Mouse (Mus musculus) kidney, adult 2 months (tissue): Measurements from ENCODE around the gene Myrf.

Source experiments
- CTCF ChIP-seq: fragments of 200-500 bp; conservative IDR thresholded peaks from 2 replicates; pipeline ENCODE4 v1.5.1; 2011; ENCODE audit warnings: low read depth, mild to moderate bottlenecking, control low read depth, low read length, moderate library complexity, mixed read lengths; ENCODE audit not compliant: insufficient read depth, insufficient read length
- POLR2A ChIP-seq: fragments of 200-500 bp; IDR thresholded peaks from one replicate; pipeline ENCODE4 v1.6.1; 2011; ENCODE audit warnings: low read depth, low read length, control low read depth

DNA sequence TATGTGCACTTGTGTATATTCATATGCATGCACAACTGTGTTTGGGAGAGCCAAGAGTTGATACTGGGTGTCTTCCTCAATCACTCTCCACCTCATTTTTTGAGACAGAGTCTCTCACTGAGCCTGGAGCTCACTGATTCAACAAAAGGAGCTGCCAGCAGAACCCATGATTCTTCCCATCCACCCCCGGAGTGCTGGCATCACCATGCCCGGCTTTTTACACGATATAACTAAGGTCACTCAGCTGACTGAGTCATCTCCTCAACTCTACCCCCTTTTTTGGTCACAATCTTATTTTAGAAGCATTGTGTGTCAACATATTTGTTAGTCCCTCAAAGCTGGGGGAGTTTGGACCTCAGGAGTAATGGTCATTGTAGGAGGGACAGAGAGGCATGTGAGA is 76.7 kb downstream of the Myrf start:
- TF ChIP-seq POLR2A (no peak), CTCF (no peak)
